Mouse (Mus musculus) CD4-positive, CD25-positive, alpha-beta regulatory T cell (primary cell): ENCODE measurements around the gene Pcdh18. TPM values are rescaled to one million over a fixed set of nuclear protein-coding genes. Genes with fewer than 3 reads are reported as not detected.

Source experiments
- polyA plus RNA-seq: library from polyadenylated mRNA; unstranded; fragments of 100-300 nt; shearing (Covaris generic); gene quantifications from one replicate; pipeline ENCODE4 v1.2.1, GENCODE M21; 2017

Gene Pcdh18
- polyA plus RNA-seq = not detected

GRCm38 (mm10) chr3:49756870-49757625 is at the start of gene Pcdh18:
Gene Pcdh18 (minus strand): TSS chr3:49757325.

